Mouse (Mus musculus) embryo, embryonic 9.5 days (tissue): ENCODE data around the gene Olfr159.

Experiments
- DNase-seq: peaks from one replicate; pipeline ENCODE4 v3.0.0-alpha.2; 2017; ENCODE audit errors: extremely low spot score

Gene Olfr159

DNA sequence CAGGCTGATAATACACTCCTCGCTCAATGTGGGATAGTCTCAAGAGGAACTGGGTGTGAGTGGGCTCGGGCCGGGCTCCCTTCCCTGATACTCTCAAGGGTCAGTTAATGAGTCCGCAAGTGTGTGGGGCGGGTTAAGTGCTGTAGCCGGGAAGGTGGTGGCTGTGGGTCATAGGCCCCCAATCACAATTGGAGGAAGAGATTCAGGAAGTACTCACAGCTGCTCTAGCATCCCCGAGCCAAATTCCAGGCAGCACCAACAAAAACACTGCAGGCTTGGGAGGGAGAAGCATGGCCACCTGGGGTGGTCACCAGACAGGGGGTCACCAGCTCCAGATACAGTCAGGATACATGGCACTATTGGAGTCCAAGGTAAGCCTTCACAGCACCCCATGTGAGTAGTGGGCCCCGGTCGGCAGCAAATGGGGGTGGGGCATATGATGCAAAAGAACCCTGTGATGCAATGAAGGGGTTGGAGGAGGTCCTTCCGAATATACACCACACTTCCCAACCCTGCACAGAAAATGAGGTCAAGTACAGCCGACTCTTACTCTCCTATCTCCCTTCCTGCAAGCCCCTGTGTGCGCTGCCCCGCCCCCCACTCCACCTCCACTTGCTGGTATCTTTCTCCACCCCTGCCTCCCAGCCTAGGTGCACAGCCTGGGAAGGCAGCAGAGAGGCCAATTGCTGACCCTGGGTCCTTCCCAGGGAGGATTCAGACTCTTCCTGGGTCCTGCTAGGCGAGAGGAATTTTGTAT is 40.8 kb downstream of the Olfr159 start, which contains the start of gene Spaar:
Gene Spaar (plus strand): TSS at position 241 of the 757 bp plus-strand sequence.
- DNase-seq: no peak

DNA sequence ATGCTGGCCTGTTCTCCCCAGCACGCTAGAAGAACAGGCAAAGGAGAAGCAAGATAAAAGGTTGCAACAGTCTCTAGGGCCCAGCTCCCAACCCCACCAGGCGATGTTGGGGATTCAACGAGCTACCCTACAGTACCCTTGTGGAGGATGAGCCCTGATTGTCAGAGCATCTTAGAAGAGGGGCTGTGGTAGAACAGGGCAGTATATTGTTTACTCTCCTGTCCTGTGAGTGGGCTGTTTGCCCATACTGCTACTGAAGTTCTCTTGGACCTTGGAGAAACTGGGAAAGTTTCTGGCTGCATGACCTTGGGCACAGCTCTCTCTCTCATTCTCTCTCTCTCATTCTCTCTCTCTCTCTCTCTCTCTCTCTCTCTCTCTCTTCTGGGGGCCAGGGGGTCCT is 41.7 kb downstream of the Olfr159 start:
- no peak for DNase-seq

DNA sequence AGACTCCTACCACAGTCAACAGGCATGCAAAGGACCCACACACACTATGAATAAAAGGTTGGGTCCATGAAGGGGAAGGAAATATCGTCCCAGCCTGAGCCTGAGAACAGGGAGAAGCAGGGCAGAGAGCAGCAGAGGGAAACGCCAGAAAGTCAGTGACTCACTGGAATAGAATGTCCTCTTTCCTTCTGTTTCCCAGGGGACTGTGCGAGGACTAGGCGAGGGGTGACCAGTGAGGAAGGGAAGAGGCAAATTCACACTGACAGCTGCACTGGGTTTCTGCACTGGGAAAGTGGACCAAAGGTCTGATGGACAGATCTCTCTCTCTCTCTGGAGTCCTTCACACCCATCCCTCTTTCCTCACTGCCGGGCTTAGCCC is 42.2 kb downstream of the Olfr159 start:
- no peak for DNase-seq

DNA sequence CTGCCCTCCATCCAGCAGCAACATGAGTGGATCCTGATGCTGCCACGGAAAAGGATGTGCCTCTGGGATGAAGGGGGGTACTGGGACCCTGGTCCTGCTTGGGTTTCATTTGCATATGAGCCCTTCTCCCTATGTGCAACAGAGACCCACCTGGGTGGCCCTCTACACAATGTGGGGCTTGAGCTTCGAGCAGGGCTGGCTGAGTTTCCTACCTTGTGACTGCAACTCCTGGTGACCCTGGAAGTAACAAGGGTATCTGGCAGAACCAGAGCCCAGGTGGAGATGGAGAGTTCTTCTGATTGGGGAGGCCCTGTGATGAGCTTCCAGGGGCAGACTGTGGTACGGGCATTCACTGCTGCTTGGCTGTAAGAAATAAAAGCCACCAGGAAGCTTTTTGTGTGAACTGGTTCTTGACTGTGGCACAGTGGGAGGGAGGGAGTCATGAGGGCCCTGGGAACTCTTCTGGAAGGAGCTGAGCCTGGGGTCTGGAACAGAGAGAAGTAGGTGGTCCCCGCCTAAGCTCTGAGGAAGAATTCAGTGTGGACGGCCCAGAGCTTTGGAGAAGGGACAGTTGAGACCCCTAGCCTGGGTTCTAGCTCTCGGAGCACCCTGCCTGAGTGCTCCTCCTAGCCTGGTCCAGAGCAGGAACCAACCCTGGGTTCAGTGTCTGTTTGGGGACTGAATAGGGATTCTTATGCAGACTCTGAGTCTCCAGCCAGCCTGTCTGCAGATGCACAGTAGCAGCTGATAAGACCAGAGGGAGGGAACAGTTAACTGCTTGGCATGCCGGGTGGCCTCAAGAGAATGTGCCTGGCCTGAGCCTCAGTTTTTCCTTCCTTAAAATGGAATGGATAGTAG is 42.9 kb downstream of the Olfr159 start:
- no peak for DNase-seq

DNA sequence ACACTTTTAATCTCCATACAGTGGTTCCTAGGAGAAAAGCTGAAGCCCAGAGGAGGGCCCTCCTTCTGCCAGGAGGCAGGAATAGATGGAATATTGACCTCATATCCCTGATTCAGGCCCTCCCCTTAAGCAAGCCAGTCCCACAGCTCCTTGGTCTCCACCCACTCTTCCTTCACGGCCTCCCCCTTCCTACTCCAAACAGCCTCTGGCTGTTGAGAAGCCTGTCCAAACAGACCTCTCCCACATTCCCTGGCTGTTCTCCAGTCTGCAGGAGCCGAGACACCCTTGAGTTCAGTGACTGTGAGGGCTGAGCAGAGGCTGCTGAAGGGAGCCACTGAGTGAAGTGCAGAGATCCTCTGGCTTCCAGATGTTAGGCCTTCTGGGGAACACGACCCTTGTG is 43.8 kb downstream of the Olfr159 start, which contains the start of gene Hrct1:
Gene Hrct1 (plus strand): TSS at position 194 of the 400 bp plus-strand sequence.
- DNase-seq: no peak

DNA sequence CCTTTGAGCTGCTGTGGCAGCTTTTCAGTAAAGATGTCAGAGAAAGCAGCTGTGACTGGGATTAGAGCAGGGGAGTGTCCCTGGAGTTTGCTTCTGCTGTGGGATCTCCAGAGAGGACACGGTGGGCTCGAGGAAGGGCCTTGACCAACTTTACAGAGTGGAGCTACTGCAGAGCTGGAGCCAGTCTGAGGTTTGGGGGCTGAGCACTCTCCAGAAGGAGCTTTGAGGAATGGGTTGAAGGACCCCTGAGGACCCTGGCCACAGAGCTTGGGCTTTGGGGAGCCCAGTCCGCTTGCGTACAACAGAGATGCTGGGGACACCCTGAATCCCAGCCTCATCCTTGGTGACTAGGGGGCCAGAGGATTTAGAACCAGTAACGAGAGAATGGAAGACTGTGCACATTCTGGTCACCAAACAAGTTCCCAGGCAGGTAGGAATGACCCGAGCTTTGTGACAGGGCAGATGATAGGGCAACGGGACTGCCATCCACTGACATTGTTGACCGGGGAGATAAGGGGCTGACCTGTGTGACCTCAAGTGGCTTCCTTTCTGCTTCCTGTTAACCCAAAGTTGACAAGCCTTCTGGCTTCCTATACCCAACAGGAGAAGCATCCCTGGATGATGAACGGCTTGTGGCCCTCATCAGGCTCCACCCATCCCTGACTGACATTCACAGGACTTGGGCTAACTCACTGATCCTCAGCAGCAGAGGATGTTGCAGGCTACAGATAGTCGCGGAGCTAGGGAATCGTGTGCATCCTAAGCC is 44.4 kb downstream of the Olfr159 start:
- DNase-seq: no peak

DNA sequence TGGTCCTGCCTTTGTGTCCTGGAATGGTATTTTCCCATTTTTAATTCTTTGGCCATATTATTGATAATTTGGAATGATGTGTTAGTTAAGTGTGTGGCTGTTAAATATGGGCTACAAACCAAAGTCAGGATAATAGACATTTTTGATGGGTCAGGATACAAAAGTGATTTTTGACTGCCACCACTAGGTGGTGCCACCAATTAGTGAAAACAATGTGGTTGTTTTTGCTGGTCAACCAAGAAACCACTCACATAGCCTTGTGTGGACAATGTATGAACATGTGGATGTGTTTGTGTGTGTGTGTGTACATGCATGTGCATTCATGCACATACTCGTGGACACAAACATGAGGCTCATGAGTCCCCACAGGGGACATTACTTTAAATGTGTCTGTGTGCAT is 46.0 kb downstream of the Olfr159 start:
- no peak for DNase-seq

DNA sequence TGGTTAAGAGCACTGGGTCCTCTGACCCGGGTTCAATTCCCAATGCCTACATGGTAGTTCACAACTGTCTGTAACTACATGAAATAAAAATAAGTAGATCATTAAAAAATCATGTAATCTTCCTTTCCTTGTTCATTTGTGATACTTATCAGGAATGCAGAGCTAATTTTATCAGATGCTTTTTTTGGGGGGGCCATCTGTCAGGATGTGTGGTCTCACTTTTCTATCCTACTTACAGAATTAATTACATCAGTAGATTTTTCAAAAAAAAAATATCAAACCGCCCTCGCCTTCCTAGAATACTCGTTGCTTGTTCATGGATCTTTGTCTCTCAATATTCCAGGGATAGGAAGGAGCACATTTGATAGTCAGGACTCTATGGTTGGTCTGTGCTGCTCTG is 48.6 kb downstream of the Olfr159 start:
- no peak for DNase-seq

DNA sequence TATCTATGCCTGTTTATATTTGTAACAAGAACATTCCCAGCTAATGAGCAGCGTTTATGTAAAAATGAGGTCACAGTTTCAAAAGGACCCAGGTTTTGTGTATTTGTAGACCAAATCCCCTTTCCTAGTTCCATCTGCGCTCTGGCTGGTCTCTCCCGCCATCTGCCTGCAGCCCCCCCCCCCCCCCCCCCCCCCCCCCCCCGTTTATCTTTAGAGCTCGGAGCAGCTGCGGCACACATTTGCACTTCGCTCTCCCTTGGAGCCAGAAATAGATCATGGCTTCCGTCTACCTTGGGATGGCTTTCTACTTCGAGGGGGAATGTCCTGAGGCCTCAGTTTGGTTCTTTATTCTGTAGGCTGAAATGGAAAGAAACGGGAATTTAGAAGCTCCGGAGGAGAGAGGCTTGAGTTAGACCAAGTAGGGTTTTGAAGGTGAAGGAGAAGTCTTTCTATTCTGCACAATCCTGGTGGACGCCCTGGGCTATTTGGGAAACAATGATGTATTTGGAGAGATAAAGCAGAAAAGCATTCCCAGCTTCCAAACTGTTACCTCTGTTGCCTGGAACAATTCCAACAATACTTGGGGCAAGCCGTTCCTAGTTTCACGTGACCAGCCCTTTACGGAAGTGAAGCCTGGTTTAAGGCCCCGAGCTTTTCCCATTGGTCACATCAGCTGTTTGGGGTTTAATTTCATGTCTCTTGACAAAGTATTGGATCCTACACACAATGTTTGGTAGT is 50.1 kb downstream of the Olfr159 start:
- no peak for DNase-seq
